Mouse (Mus musculus) brain, embryonic 18.5 days (tissue): ENCODE measurements at regions not wholly inside any gene's neighbourhood (a gene's known extent, or its start where the extent isn't known, plus 50 kb on each side); places are given as distances from the start of the nearest gene placed in this dataset.

Experiments
- DNase-seq: peaks from one replicate; pipeline ENCODE4 v3.0.0-alpha.2; 2012; ENCODE audit warnings: low read depth, low spot score

GRCm38 (mm10) chrX:128585496-128586105 lies 849.2 kb upstream of the Cldn34c4 start:
- no peak for DNase-seq

GRCm38 (mm10) chrX:128577402-128577801 lies 841.0 kb upstream of the Cldn34c4 start:
- DNase-seq: no peak

- peak; percentile 50 for DNase-seq
Measured at GRCm38 (mm10) chrX:128576269-128576871, 840.0 kb upstream of the Cldn34c4 start.
